Mouse (Mus musculus): ENCODE data around the gene C5ar1. TPM values are rescaled to one million over a fixed set of nuclear protein-coding genes. Genes with fewer than 3 reads are reported as not detected.

Gene C5ar1
- polyA plus RNA-seq, 1 experiment from 2014 or later: 2.4 TPM

- no peaks in the 10 kb centered on the region for H3K9me3 ChIP-seq
- peaks cover 11% of the 10 kb centered on the region for H3K36me3 ChIP-seq
- no peak overlapping the region for H3K4me2 ChIP-seq (replicated peaks)
- no peaks in the 10 kb centered on the region for H3K27me3 ChIP-seq (replicated peaks)
- H3K4me1 ChIP-seq (replicated peaks): peaks cover 12% of the 10 kb centered on the region
- H3K27ac ChIP-seq: no peak overlapping the region
- WGBS: 61% methylated on average over 1 of the region's 1 CpGs
- H3K9ac ChIP-seq: no peak overlapping the region
- H3K4me3 ChIP-seq (replicated peaks): no peak overlapping the region
- ATAC-seq: no peak
Observed at GRCm38 (mm10) chr7:16287791-16288190, 28.5 kb upstream of the C5ar1 start.

DNA sequence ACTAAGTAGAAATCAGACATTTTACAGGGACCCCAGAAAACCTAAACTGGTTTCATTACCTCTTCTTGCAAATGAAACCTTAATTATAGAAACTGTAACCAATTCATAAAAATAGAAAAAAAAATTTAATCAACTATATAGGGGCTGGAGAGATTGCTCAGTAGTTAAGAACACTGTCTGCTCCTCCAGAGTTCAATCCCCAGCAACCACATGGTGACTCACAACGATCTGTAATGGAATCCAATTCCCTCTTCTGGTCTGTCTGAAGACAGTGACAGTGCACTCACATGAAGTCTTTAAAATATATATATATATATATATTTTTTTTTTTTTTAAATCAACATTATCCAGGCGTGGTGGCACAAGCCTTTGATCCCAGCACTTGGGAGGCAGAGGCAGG, 27.7 kb upstream of the C5ar1 start:
- WGBS: 77% methylated on average over 2 of the region's 2 CpGs
- Histone ChIP-seq H3K27ac (peak overlapping the region; percentile 95), H3K36me3 (peaks cover 17% of the 10 kb centered on the region), H3K4me1 (replicated peaks) (peaks cover 12% of the 10 kb centered on the region), H3K9ac (no peak overlapping the region; the same call in 1 of the 2 replicates), H3K27me3 (replicated peaks) (no peaks in the 10 kb centered on the region), H3K4me2 (replicated peaks) (peak overlapping the region; percentile 64), H3K4me3 (replicated peaks) (peak overlapping the region; percentile 62), H3K9me3 (no peaks in the 10 kb centered on the region)
- ATAC-seq: no peak

GRCm38 (mm10) chr7:16286026-16286961, 27.0 kb upstream of the C5ar1 start, which contains the start of gene Ccdc9:
TSS of gene Ccdc9 (minus strand) at chr7:16286795.
- ATAC-seq: peak; percentile 93

DNA sequence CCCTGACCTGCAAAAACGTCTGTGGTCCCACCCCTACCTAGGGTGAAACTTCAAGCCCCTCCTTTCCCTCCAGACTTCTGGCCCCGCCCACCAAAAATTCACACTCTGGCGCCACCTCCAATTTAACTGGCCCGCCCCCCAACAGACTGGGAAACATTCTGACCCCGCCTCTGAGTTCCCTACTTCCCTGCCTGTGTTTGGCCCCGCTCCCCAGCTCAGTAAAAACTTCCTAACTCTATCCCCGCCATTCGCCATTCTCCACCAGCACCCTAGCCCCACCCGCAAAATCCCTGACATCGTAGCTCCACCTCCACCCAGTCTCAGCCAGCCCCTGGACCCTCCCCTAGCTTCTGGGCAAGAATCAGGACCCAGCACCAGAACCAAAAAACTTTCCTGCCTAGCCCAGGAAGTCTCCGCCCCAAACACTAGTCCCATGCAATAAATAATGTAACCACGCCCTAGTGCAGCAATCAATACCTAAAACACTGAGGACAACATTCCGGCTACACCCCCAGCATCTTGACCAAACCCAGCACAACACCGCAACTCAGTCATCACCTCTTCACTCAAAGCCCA, 26.2 kb upstream of the C5ar1 start:
- no peaks in the 10 kb centered on the region for H3K27me3 ChIP-seq (replicated peaks)
- H3K27ac ChIP-seq: peak overlapping the region; percentile 70; the same call in 1 of the 2 replicates
- H3K4me3 ChIP-seq (replicated peaks): peak overlapping the region; percentile 62
- H3K4me2 ChIP-seq (replicated peaks): peak overlapping the region; percentile 64
- H3K9me3 ChIP-seq: no peaks in the 10 kb centered on the region
- H3K4me1 ChIP-seq (replicated peaks): peaks cover 12% of the 10 kb centered on the region
- peak; percentile 72 for ATAC-seq
- WGBS: 3% methylated on average over 14 of the region's 14 CpGs
- H3K9ac ChIP-seq: no peak overlapping the region
- H3K36me3 ChIP-seq: peaks cover 32% of the 10 kb centered on the region

More at GRCm38 (mm10) chr7:16286026-16286961, 27.0 kb upstream of the C5ar1 start, which contains the start of gene Ccdc9:
- Histone ChIP-seq H3K4me1 (replicated peaks) (peaks cover 12% of the 10 kb centered on the region), H3K36me3 (peaks cover 25% of the 10 kb centered on the region), H3K27me3 (replicated peaks) (no peaks in the 10 kb centered on the region), H3K27ac (peak within 1 kb of the TSS; percentile 95), H3K4me3 (replicated peaks) (peak within 1 kb of the TSS; percentile 62), H3K4me2 (replicated peaks) (peak within 1 kb of the TSS; percentile 64), H3K9me3 (no peaks in the 10 kb centered on the region), H3K9ac (peak within 1 kb of the TSS; percentile 64)
- WGBS: under 1% methylated on average over 70 of the region's 70 CpGs

DNA sequence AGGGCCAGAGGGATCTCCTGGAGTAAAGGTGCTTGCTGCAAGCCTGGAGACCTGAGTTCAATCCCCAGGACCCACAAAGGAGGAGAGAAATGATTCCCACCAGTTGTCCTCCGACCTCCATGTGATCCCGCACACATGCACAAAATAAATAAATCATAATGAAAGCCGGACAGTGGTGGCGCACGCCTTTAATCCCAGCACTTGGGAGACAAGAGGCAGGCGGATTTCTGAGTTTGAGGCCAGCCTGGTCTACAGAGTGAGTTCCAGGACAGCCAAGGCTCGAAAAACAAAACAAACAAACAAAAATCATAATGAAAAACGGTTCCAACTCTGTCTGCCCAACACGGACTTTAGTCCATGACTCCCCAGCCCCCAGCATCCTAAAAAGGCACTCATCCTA, 25.6 kb upstream of the C5ar1 start:
- no peak for ATAC-seq
- no peaks in the 10 kb centered on the region for H3K27me3 ChIP-seq (replicated peaks)
- H3K9ac ChIP-seq: no peak overlapping the region
- H3K4me3 ChIP-seq (replicated peaks): peak overlapping the region; percentile 62
- WGBS: 48% methylated on average over 9 of the region's 9 CpGs
- H3K4me1 ChIP-seq (replicated peaks): peaks cover 12% of the 10 kb centered on the region
- H3K36me3 ChIP-seq: peaks cover 35% of the 10 kb centered on the region
- peak overlapping the region; percentile 64 for H3K4me2 ChIP-seq (replicated peaks)
- peak overlapping the region; percentile 70 for H3K27ac ChIP-seq
- H3K9me3 ChIP-seq: no peaks in the 10 kb centered on the region

- Histone ChIP-seq H3K4me1 (replicated peaks) (peaks cover 12% of the 10 kb centered on the region), H3K9ac (no peak overlapping the region), H3K9me3 (no peaks in the 10 kb centered on the region), H3K36me3 (peaks cover 35% of the 10 kb centered on the region), H3K4me3 (replicated peaks) (no peak overlapping the region), H3K27me3 (replicated peaks) (no peaks in the 10 kb centered on the region), H3K27ac (no peak overlapping the region), H3K4me2 (replicated peaks) (no peak overlapping the region)
- no peak for ATAC-seq
- WGBS: 93% methylated on average over 8 of the region's 8 CpGs
Observed at GRCm38 (mm10) chr7:16284001-16284400, 24.7 kb upstream of the C5ar1 start.

DNA sequence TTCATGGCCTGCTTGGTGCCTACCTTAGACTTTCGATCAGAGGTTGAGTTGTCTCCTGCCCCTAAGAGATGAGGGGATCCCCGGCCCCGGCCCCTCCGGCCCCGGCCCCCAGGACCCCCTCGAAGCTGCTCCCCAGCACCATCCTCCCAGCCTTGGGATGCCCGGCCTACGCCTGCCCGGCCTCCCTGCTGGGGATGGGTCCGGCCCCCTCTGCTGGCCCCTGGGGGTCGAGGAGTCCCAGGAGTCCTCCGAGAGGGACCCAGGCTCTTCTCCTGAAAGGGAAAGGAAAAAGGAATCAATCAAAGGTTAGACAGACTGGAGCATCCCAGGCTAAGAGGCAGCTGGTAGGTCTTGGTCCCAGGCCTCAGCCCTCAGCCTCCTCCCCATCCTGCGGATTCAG, 23.0 kb upstream of the C5ar1 start:
- Histone ChIP-seq H3K9ac (no peak overlapping the region), H3K9me3 (no peaks in the 10 kb centered on the region), H3K4me1 (replicated peaks) (peaks cover 12% of the 10 kb centered on the region), H3K4me2 (replicated peaks) (no peak overlapping the region), H3K27me3 (replicated peaks) (no peaks in the 10 kb centered on the region), H3K36me3 (peaks cover 41% of the 10 kb centered on the region), H3K27ac (no peak overlapping the region), H3K4me3 (replicated peaks) (no peak overlapping the region)
- no peak for ATAC-seq
- 93% methylated on average over 13 of the region's 13 CpGs for WGBS

GRCm38 (mm10) chr7:16280721-16281120, 21.4 kb upstream of the C5ar1 start:
- Histone ChIP-seq H3K9me3 (no peaks in the 10 kb centered on the region), H3K9ac (no peak overlapping the region), H3K27me3 (replicated peaks) (no peaks in the 10 kb centered on the region), H3K4me2 (replicated peaks) (no peak overlapping the region), H3K36me3 (peaks cover 56% of the 10 kb centered on the region), H3K4me1 (replicated peaks) (peaks cover 17% of the 10 kb centered on the region), H3K27ac (no peak overlapping the region), H3K4me3 (replicated peaks) (no peak overlapping the region)
- WGBS: 85% methylated on average over 11 of the region's 11 CpGs
- no peak for ATAC-seq

DNA sequence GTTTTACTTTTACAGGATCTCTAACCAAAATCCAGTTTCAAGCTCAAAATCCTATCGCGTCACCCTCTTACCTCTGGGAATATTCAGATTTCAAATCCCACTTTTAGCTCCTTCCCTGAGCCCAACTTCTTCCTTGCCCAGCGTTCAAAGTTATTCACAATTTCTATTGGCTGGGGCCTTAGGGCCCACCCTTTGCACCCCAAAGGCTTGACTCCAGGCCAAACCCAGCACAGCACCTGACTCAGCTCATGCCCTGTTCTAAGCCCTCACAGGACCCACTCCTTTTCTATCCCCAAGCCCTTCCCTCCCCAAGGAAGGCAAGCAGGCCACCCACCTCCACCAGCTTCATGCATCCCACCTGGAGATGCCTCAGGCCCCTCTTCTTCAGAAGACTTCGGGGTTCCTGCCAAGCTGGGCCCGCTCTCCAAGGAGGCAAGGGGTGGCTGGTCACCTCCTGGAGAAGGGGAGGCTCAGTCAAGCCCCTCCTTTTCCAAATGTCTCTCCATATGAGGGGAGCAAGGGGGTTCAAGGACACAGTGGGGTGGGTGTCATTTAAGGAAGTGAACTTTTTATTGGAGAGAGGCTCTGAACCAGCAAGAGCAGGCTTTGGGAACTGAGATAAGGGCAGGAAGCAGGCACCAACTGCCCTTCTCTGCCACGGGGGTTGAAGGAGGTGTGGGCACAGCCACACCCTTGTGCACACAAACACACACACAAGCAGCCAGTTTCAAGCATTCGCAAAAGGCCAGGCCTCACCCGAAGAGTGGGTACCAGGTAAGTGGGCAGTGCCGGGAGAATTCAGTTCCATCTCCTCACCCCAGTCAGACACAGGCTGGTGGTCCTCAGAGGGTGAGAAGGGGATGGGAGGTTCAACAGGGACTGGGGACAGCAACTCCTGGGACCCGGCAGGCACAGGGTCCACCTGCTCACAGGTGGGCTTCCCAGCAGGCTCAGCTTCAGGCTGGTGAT, 15.9 kb upstream of the C5ar1 start:
- Histone ChIP-seq H3K9ac (no peak overlapping the region), H3K36me3 (peaks cover 22% of the 10 kb centered on the region), H3K27ac (peak overlapping the region; percentile 97), H3K27me3 (replicated peaks) (no peaks in the 10 kb centered on the region), H3K4me3 (replicated peaks) (no peak overlapping the region), H3K9me3 (no peaks in the 10 kb centered on the region), H3K4me1 (replicated peaks) (peaks cover 30% of the 10 kb centered on the region), H3K4me2 (replicated peaks) (peak overlapping the region; percentile 95; the same call in 1 of the 2 replicates)
- no peak for ATAC-seq
- WGBS: 78% methylated on average over 10 of the region's 10 CpGs

DNA sequence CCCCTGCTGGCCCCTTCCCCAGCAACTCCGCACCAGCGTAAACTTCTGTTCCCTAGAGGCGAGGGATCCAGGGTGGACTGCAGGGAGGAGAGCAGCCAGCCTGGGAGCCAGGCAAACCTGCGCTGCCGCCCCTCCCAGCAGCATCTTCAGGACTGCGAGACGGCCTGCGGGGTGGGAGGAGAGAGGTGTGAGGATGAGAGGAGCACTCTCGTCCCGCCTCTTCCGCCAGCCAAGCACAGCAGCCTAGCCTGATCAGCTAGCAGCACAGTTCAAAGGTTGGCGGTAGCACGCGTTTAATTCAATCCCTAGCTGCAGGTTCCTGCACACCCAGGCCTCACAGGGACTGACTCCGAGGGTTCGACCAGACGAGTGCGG, 14.4 kb upstream of the C5ar1 start:
- peak overlapping the region; percentile 97 for H3K27ac ChIP-seq
- 3% methylated on average over 18 of the region's 18 CpGs for WGBS
- H3K27me3 ChIP-seq (replicated peaks): no peaks in the 10 kb centered on the region
- H3K9ac ChIP-seq: peak overlapping the region; percentile 59
- peak overlapping the region; percentile 67 for H3K4me3 ChIP-seq (replicated peaks)
- ATAC-seq: peak; percentile 90
- H3K4me1 ChIP-seq (replicated peaks): peaks cover 30% of the 10 kb centered on the region
- H3K4me2 ChIP-seq (replicated peaks): peak overlapping the region; percentile 95
- H3K9me3 ChIP-seq: no peaks in the 10 kb centered on the region
- peaks cover 22% of the 10 kb centered on the region for H3K36me3 ChIP-seq

DNA sequence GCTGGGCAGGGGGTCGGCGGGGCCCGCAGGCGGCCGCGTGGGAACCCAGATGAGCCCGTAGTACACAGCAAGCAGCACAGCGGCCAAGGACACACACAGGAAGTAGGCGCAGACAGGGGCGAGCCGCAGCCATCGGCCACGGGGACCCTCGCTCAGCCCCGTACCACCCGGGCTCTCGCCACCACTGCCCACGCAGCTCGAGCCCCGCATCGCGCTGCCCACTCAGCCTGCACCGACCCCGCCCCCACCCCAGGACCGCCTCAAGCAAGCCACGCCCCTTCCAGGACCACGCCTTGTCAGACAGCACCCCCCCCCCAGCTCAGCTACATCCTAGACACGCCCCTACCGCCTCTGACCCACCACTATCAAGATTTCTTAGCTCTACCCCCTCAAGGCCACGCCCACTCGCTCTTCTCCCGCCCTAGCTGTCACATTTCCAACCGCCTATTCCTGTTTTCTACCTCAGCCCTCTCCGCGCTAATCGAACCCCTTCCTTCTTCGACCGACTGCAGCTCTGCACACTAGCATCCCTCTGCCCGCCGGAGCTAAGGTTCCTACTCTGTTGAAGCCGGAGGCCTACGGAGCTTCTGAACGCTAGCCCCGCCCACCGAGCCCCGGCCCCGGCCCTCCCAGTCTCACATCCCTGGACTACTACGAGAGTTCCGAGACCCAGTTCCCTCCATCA, 13.9 kb upstream of the C5ar1 start, which contains the start of gene Inafm1:
Gene Inafm1 (minus strand): TSS at position 537 of the 685 bp plus-strand sequence.
- ATAC-seq: peak; percentile 85
- 1% methylated on average over 47 of the region's 49 CpGs for WGBS
- Histone ChIP-seq H3K9me3 (no peaks in the 10 kb centered on the region), H3K9ac (peak within 1 kb of the TSS; percentile 70), H3K4me3 (replicated peaks) (peak within 1 kb of the TSS; percentile 67), H3K27me3 (replicated peaks) (no peaks in the 10 kb centered on the region), H3K4me1 (replicated peaks) (peaks cover 30% of the 10 kb centered on the region), H3K4me2 (replicated peaks) (peak within 1 kb of the TSS; percentile 95), H3K36me3 (peaks cover 19% of the 10 kb centered on the region), H3K27ac (peak within 1 kb of the TSS; percentile 97)

Measured in intestine, embryonic 15.5 days (tissue).